Mouse (Mus musculus) embryonic fibroblast, embryonic 13.5 days (primary cell): ENCODE results near the gene Cops7b.

Experiments used
- CTCF ChIP-seq: IDR thresholded peaks from 2 replicates; pipeline ENCODE4 v1.5.1; 2011; ENCODE audit warnings: mild to moderate bottlenecking, control low read depth, low read length, moderate library complexity, borderline replicate concordance; ENCODE audit not compliant: insufficient read depth
- POLR2A ChIP-seq: IDR thresholded peaks from 2 replicates; pipeline ENCODE4 v1.6.1; 2011; ENCODE audit warnings: low read depth, mild to moderate bottlenecking, control low read depth, low read length, moderate library complexity

DNA sequence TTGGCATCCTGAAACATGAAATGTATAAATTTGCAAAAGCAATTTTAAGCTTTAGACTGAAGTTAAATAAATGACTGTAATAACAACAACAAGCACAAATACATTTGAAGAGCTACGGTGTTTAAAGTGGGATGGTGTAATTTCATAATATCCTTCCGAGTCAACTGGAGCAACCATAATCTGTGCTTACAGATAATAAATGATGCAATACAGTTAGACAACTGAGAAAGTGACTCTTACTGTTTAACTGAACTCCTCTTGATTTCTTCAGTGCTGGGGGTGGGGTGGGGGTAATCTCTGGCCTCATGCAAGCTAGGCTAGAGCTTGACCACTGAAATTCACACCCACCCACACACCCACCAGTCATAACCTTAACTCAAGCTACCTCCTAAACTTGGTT is 11.3 kb upstream of the Cops7b start:
- TF ChIP-seq CTCF (no peak), POLR2A (no peak)
